Mouse (Mus musculus) effector memory CD4-positive, alpha-beta T cell, adult 5 months (primary cell): Measurements from ENCODE around the gene Epn2. TPM values are rescaled to one million over a fixed set of nuclear protein-coding genes. Genes with fewer than 3 reads are reported as not detected.

Experiments used
- polyA plus RNA-seq: library from polyadenylated mRNA; unstranded; fragments of 100-300 nt; shearing (Covaris generic); gene quantifications from one replicate; pipeline ENCODE4 v1.2.1, GENCODE M21; 2017

Gene Epn2
- polyA plus RNA-seq, result 1.1 TPM

GRCm38 (mm10) chr11:61578983-61579877 lies at the start of gene Epn2:
Gene Epn2 (minus strand): TSS chr11:61579687.

GRCm38 (mm10) chr11:61504713-61505257 lies 74.7 kb downstream of the Epn2 start, which contains the start of gene B9d1:
Gene B9d1 (plus strand): TSS chr11:61505144.

DNA sequence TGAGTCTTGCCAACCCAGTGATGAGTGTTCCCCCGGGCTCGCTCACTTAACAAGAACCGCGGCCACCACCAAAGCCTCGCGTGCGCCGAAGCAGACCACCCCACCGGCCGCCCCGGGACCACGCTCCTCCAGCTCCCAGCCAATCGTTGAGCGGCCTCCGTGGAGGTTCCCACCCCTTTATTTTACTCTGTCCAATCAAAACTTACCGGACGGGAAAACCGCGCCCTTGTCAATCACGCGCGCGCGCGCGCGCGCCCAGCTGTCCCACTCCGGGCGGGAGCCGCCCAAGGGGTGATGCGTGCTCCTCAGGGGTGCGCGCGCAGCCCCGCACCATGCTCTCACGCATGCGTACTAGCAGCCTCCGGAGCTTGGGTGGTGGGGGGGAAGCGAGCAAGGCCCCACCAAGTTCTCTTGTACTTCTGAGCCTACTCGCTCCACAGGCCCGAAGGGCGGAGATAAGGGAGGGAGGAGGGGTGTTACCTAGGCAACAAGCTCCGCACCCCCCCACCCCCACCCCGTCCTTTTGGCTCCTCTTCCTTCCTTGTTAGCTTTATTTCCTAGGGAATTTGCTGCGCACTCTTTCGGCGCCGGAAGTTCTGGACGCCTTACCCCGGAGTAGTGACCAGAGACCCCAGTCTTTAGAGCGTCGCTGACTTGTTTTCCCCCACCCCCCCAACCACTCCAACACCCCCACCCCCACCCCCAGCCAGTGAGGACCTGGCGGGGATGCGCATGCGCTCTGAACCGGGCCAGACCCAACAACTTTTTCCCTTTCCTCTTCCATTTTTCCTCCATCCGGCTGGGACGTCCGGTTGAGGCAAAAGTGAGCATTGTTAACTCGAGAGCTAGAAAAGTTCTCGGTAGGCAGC lies 85.1 kb downstream of the Epn2 start, which contains the start of gene Mapk7:
TSS of gene Mapk7 (minus strand) at position 278 of the 869 bp plus-strand sequence.

DNA sequence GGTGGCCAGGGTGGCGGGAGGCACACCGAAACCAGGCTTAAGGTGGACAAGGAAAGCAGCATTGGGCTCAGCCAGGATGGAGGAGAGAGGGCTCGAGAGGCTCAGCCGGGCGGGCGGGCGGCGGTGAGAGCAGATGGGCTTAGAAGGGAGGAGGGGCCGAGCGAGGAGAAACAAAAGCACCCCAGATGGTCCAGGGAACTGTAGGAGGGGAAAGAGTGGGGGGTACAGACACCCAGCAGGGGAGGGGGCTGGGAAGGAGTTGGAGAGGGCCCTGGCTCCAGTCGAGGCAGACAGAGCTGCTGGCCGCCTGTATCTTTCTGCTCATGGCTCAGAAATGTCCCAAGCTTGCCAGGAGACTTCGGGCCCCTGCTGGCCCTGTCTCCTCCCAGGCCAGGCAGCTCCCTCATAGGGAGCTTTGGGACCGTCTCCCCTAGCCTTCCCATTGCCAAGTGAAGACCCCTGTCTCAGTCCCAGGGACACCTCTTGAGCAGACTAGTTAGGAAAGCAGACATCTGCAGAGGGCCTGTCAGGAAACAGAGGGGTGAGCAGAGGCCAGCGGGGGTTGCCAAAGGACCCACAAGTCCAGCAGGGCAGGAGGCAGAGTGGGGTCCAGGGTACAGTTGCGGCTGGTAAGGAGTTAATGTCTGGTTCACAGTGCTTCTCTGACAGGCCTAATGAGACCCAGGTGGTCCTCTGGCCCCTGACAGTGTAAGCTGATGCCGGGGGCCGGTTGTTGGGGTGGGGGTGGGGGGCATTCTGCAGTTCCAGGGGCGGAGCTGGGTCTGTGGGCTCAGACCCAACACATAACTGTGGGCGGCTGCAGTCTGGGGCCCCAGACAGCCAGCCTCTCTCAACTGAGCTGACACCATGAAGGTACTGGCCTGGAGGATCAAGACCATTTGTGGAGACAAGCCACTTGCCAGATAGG lies 94.6 kb downstream of the Epn2 start, which contains the start of gene Mfap4:
TSS of gene Mfap4 (plus strand) at position 819 of the 928 bp plus-strand sequence.

Other genes starting within 250 kb of the Epn2 start
- gene Slc47a2, start 236.8 kb downstream of the Epn2 start, polyA plus RNA-seq, result not detected
- gene Slc47a1, start 201.3 kb downstream of the Epn2 start, polyA plus RNA-seq, result not detected
- gene Rnf112, start 125.6 kb downstream of the Epn2 start, polyA plus RNA-seq, result not detected
- gene Mfap4, start 94.3 kb downstream of the Epn2 start, polyA plus RNA-seq, result not detected
- gene Mapk7, start 85.3 kb downstream of the Epn2 start, polyA plus RNA-seq, result 14.4 TPM
- gene B9d1, start 74.5 kb downstream of the Epn2 start, polyA plus RNA-seq, result 1.6 TPM
- gene Grap, start 73.6 kb upstream of the Epn2 start, polyA plus RNA-seq, result 240 TPM
- 1.00 TPM for gene Fam83g, start 104.4 kb upstream of the Epn2 start, polyA plus RNA-seq
- not detected for gene Slc5a10, start 141.1 kb upstream of the Epn2 start, polyA plus RNA-seq
- 25.2 TPM for gene Prpsap2, start 182.4 kb upstream of the Epn2 start, polyA plus RNA-seq